Mouse (Mus musculus) splenic B cell, adult 2 months (primary cell): ENCODE measurements around the gene Nrg4.

Experiments
- DNase-seq: peaks from one replicate; pipeline ENCODE4 v3.0.0-alpha.2; 2011; ENCODE audit warnings: low read depth, low spot score
- H3K27me3 ChIP-seq: 2 replicates; pipeline ENCODE4 v1.6.1; 2012; ENCODE audit warnings: mild to moderate bottlenecking, low read length, moderate library complexity, mixed read lengths; ENCODE audit not compliant: control insufficient read depth, poor library complexity, insufficient read depth, severe bottlenecking
- H3K36me3 ChIP-seq: 2 replicates; pipeline ENCODE4 v1.6.1; 2012; ENCODE audit warnings: mild to moderate bottlenecking, low read length, moderate library complexity, mixed read lengths; ENCODE audit not compliant: control insufficient read depth, poor library complexity, insufficient read depth, severe bottlenecking

The Nrg4 gene

DNA sequence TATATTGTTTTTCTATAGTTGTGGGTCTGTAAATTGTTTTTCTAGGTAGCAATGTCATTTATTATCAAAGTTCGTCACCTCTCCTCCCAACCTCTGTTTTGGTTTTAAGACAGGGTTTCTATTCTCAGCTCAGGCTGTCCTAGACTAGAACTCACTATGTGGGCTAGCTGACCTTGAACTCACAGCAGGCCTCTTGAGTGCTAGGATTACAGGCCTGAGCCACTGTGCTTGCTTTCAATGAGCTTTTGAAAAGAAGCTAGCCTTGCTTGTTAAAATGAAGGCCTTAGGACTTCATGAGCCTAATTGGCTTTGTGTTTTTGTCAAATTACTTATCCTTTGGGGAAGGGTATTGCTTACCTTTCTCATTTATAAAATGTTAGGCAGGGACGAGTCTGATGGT lies 152.4 kb downstream of the Nrg4 start:
- no peak for DNase-seq
- Histone ChIP-seq H3K36me3 (peaks cover 5% of the 10 kb centered on the region; the same call in 1 of the 2 replicates), H3K27me3 (no peaks in the 10 kb centered on the region)

GRCm38 (mm10) chr9:55172195-55172685 lies 154.4 kb downstream of the Nrg4 start:
- H3K36me3 ChIP-seq = peaks cover 5% of the 10 kb centered on the region; the same call in 1 of the 2 replicates
- H3K27me3 ChIP-seq = no peaks in the 10 kb centered on the region
- DNase-seq = peak; percentile 15

DNA sequence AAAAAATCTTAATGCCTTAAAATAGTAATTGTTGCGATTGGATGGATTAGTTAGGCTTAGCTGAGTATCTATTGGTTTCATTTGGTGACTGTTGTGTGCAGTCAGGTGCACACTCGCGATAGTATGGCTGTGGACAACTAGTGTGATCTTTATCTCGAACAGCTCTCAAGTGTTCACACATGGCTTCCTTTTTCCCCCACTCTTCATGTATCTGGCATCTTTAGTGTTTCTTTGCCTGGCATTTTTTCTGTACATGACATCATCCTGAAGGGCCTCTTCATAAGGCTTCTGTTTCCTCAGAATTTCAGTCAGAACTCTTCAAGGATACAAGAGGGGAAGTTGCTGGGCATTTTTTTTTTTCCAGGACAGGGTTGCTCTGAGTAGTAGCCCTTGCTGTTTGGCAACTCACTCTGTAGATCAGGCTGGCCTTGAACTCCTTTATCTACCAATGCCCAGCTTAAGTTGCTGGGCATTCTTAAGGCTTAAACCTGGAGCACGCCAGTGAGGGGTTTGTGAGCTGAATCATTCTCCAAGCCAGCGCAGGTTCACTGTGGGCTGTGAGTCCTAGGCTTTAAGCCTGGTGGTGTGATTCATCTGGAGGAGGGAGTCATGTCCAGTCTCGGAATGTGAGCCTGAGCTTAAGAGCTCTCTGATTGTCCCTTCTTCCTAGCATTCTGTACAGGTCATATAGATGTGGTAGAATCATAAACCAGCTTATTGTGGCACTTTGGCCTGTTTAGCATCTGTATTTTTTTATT lies 155.8 kb downstream of the Nrg4 start:
- no peaks in the 10 kb centered on the region for H3K27me3 ChIP-seq
- no peak for DNase-seq

More for the DNA sequence above, 155.8 kb downstream of the Nrg4 start:
- H3K36me3 ChIP-seq = peaks cover 2% of the 10 kb centered on the region; the same call in 1 of the 2 replicates
